Mouse (Mus musculus) frontal cortex, postnatal 14 days (tissue): Measurements from ENCODE around the gene Lrrc55.
"Not testable (repeated sequence)": the region's sequence is repeated elsewhere in the genome, so short reads cannot be mapped to it uniquely, and the experiment has no call there.

Experiments
- DNase-seq, 2 experiments: peaks; one replicate each; pipeline ENCODE4 v3.0.0; 2022; ENCODE audit warnings: low spot score in 2 of 2

Gene Lrrc55

GRCm38 (mm10) chr2:85196901-85197300 is at the start of gene Lrrc55:
TSS of gene Lrrc55 (minus strand) at chr2:85197197.
- no peak for DNase-seq

- peak; percentile 64 to 87 for DNase-seq
Observed at GRCm38 (mm10) chr2:85246506-85247082, 49.6 kb upstream of the Lrrc55 start.

- DNase-seq, result no peak
Observed at GRCm38 (mm10) chr2:85245737-85246136, 48.7 kb upstream of the Lrrc55 start.

GRCm38 (mm10) chr2:85238068-85238667 is 41.2 kb upstream of the Lrrc55 start:
- no peak for DNase-seq

GRCm38 (mm10) chr2:85237231-85237630 is 40.2 kb upstream of the Lrrc55 start:
- DNase-seq, result not testable (repeated sequence)

- no peak for DNase-seq
Observed at GRCm38 (mm10) chr2:85230771-85231511, 33.9 kb upstream of the Lrrc55 start.

GRCm38 (mm10) chr2:85229606-85230005 is 32.6 kb upstream of the Lrrc55 start:
- no peak for DNase-seq

GRCm38 (mm10) chr2:85227816-85228335 is 30.9 kb upstream of the Lrrc55 start:
- DNase-seq, result no peak

- no peak for DNase-seq
Observed at GRCm38 (mm10) chr2:85224221-85225179, 27.5 kb upstream of the Lrrc55 start.

GRCm38 (mm10) chr2:85216606-85217005 is 19.6 kb upstream of the Lrrc55 start:
- no peak for DNase-seq

GRCm38 (mm10) chr2:85213746-85214145 is 16.7 kb upstream of the Lrrc55 start:
- DNase-seq, result peak; percentile 41 to 48

- no peak for DNase-seq
Observed at GRCm38 (mm10) chr2:85209301-85209700, 12.3 kb upstream of the Lrrc55 start.

- DNase-seq, result no peak
Observed at GRCm38 (mm10) chr2:85205170-85205569, 8.2 kb upstream of the Lrrc55 start.

- DNase-seq, result peak; percentile 31 to 43
Observed at GRCm38 (mm10) chr2:85198011-85198965, 1.3 kb upstream of the Lrrc55 start.

- peak in 1 of 2 experiments; percentile 20 for DNase-seq
Observed at GRCm38 (mm10) chr2:85194566-85194965, 2.4 kb downstream of the Lrrc55 start.

- no peak for DNase-seq
Observed at GRCm38 (mm10) chr2:85187582-85188151, 9.3 kb downstream of the Lrrc55 start.

GRCm38 (mm10) chr2:85178139-85178800 is 18.7 kb downstream of the Lrrc55 start:
- no peak for DNase-seq

GRCm38 (mm10) chr2:85173545-85173944 is 23.5 kb downstream of the Lrrc55 start:
- no peak for DNase-seq

- no peak for DNase-seq
Observed at GRCm38 (mm10) chr2:85172763-85173103, 24.3 kb downstream of the Lrrc55 start.
